Mouse (Mus musculus) layer of hippocampus, adult 18-20 months (tissue): ENCODE results near the gene Sart3. TPM values are rescaled to one million over a fixed set of nuclear protein-coding genes. Genes with fewer than 3 reads are reported as not detected.
A peak's percentile ranks its signal among the peaks of the same experiment; 100 is the strongest.

Experiments used
- DNase-seq, 2 experiments: peaks; one replicate each; pipeline ENCODE4 v3.0.0; 2022; ENCODE audit warnings: low spot score in 2 of 2
- total RNA-seq, 2 experiments: library from RNA; stranded (reverse); gene quantifications; 2 replicates each; pipeline ENCODE4 v1.2.3; 2021

The Sart3 gene
- total RNA-seq, 2 experiments from 2014 or later = 48.3 to 49.3 TPM

DNA sequence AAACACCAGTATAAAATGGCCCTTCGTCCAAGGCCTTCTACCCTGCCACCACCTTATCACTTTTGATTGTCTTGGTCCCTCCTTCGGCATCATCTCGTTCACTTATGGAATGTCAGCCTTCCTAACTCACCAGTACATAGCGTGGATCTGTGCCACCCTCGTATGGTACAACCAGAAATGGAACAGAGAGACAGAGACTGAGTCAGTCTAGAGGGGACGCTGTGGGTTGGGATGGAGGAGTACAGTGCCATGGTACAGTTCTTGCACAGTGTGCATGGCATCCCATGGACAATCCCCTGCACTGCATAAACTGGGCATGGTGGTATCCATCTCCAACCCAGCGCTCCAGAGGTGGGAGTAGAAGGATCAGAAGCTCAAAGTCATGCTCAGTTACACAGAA lies 43.6 kb downstream of the Sart3 start:
- DNase-seq = no peak

GRCm38 (mm10) chr5:113728011-113728410 lies 44.3 kb downstream of the Sart3 start:
- DNase-seq = no peak

DNA sequence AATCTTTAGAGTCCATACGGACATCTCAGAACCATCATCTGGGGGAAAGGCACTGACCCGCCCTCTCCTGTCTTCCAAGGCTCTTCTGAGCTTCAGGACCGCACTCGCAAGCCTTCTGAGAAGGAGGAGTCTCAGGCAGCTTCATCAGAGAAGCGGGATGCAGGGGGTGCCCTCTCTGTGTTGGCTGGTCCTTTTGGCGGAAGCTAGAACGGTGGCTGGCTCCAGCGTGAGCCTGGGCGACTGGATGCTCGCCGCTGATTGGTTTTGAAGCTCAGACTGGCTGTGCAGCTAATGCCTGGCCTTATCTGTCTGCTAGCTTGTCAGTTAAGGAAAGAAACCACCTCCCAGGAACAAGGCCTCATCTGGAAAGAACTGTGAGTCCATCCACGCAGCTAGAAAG lies 45.1 kb downstream of the Sart3 start:
- DNase-seq = no peak

DNA sequence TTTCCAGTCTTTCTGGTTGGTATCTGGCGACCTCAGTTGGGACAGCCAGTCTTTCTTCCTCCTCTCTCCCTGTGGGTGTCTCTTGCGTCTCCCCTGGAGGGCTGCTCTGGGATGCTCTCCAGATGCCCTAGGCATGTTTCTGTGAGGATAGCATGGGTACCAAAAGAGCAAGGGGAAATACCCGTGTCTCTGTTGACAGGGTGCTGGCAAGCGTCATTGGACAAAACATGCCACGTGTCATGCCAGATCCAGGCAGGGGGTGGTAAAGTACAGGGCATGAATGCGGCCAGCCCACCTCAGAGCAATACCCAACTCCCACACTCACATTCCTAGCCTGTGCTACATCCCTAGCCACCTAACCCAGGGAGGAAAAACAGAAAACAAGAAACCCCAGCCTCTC lies 45.7 kb downstream of the Sart3 start:
- no peak for DNase-seq

- DNase-seq = no peak
These were observed 46.9 kb downstream of the Sart3 start for GRCm38 (mm10) chr5:113725417-113725816.

DNA sequence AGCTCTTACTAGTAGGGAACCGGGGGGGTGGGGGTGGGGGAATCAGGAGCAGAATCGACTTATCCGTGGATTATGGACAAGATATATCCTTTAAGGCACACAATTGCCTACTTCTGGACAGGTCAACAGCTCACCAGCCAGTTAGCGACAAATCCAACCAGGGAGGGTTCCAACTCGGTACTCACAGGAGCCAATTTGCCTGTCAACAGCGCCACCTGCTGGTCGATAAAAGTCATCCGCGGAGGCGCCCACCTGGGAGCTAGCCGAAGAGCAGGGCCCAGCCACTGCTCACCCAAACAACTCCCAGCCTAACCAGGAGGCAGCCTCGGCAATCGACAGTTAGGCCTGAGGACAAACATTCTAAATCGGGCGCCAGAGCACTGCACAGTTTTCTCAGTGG lies 47.9 kb downstream of the Sart3 start, which contains the start of gene 1700069L16Rik:
TSS of gene 1700069L16Rik (minus strand) at position 327 of the 400 bp plus-strand sequence.
- peak; percentile 74 to 93 for DNase-seq

GRCm38 (mm10) chr5:113723567-113724237 lies 48.6 kb downstream of the Sart3 start:
- no peak for DNase-seq

- DNase-seq = no peak
These were observed 49.9 kb downstream of the Sart3 start for GRCm38 (mm10) chr5:113722224-113723013.

DNA sequence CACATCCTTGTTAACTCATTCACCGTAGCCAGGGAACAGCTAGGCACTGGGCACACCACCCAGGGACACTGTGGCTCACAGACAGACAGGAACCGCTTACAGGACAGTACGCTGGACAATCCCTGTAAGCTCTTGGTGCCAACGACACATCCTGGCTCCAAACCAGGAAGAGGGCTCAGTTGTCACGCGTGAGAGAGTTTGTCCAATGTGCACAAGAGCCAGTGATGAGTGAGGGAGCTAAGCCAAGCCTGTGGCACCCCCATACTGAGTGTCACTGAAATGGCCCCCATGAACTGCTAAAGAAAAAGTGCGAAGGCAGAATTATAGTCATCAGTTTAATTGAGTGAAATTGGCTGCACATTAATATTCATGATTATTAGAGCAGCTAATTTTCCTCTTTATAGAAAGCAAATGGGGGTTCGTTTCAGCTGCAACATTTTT lies 53.1 kb downstream of the Sart3 start:
- DNase-seq = no peak

DNA sequence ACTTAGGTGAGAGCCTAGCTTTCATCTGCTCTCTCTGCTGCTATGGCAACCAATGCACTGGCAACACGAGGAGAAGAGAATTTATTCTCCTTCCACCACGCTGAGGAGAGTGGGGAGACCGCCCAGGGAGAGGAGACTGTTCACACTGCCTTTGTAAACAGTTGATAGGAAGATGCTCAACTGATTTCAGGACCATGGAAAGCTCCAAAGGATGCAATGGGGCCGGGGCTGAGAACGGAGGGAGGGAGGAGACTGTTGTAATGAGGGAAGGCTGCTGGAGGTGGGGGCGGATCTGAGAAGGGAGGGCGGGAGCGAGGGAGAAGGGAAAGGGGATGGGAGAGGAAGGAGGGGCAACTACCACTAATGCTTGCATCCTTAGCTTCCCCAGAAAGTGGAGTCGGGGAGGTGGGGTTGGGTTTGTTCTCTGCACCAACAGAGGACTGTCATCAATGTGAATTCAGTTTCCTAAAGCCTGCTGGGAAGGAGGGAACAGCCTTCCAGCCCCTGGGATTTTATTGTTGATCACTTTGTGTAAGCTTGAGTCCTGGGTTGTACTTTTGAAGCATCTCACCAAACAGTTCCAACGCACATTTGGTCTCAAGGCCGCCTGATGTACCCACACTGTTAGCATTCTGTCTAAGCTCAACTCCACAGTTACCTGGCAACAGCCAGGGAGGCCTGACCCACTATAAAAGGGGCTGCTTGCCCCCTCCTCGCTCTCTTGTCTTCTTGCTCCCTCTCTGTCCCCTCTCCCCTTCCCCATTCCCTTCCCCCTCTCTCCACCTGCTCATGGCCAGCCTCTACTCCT lies 55.5 kb downstream of the Sart3 start:
- peak; percentile 67 to 74 for DNase-seq

DNA sequence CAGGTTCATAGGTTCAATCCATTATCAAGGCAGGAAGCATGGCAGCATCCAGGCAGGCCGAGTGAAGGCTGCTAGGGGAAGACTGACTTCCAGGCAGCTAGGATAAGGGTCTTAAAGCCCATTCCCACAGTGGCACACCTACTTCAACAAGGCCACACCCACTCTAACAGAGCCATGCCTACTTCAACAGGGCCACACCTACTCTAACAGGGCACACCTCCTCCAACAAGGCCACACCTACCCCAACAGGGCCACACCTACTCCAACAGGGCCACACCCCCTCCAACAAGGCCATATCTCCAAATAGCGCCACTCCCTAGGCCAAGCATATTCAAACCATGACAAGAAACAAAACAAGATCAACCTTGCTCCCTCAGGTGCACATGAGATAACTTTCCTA lies 59.4 kb downstream of the Sart3 start:
- no peak for DNase-seq

GRCm38 (mm10) chr5:113703803-113704585 lies 68.3 kb downstream of the Sart3 start:
- no peak for DNase-seq

GRCm38 (mm10) chr5:113700388-113701023 lies 71.8 kb downstream of the Sart3 start:
- DNase-seq = no peak

GRCm38 (mm10) chr5:113694415-113694814 lies 77.9 kb downstream of the Sart3 start:
- no peak for DNase-seq

DNA sequence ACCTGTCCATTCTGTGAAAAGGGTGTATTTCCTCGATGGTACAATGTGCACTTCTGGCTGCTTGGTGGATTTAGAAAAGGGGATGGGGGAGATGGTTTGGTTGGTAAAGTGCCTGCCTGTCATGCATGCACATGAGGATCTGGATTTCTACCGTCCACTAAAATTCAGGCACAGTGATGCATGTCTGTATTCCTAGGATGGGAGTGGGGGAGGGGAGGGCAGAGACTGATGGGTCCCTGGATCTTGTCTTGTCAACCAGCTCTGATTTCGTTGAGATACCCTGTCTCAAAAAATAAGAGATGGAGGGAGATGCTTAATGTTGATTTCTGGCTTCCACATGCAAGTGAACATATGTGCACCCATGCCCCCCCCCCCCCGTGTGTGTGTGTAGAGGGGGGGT lies 78.3 kb downstream of the Sart3 start:
- no peak for DNase-seq

GRCm38 (mm10) chr5:113693196-113693755 lies 79.0 kb downstream of the Sart3 start:
- DNase-seq = no peak
